Mouse (Mus musculus) left cerebral cortex, adult 8-10 months (tissue): ENCODE data around the gene Sqor. TPM values are rescaled to one million over a fixed set of nuclear protein-coding genes. Genes with fewer than 3 reads are reported as not detected.

Experiments used
- DNase-seq, 2 experiments: peaks; one replicate each; pipeline ENCODE4 v3.0.0; 2022; ENCODE audit warnings: low spot score in 2 of 2
- total RNA-seq, 4 experiments: library from RNA; stranded (reverse); gene quantifications; 2 replicates each; pipeline ENCODE4 v1.2.4; 2022

The Sqor gene
- 1 to 10 TPM; 5.3 to 7.8 (median 7.5) TPM for total RNA-seq

- peak; percentile 8 to 13 for DNase-seq
These were observed at the start of gene Sqor for GRCm38 (mm10) chr2:122765071-122765793. Sqor (plus strand) TSS chr2:122765237.

GRCm38 (mm10) chr2:122716301-122716842 is 48.7 kb upstream of the Sqor start:
- no peak for DNase-seq

GRCm38 (mm10) chr2:122719232-122719631 is 45.8 kb upstream of the Sqor start:
- no peak for DNase-seq

GRCm38 (mm10) chr2:122720564-122720963 is 44.5 kb upstream of the Sqor start:
- no peak for DNase-seq

GRCm38 (mm10) chr2:122725604-122726003 is 39.4 kb upstream of the Sqor start:
- no peak for DNase-seq

- DNase-seq = no peak
These were observed 33.6 kb upstream of the Sqor start for GRCm38 (mm10) chr2:122731456-122731855.

GRCm38 (mm10) chr2:122737894-122738830 is 26.9 kb upstream of the Sqor start, which contains the start of gene Bloc1s6:
Bloc1s6 (plus strand) TSS chr2:122738503.
- DNase-seq = peak; percentile 90

GRCm38 (mm10) chr2:122739023-122739422 is 26.0 kb upstream of the Sqor start:
- no peak for DNase-seq

GRCm38 (mm10) chr2:122746461-122746860 is 18.6 kb upstream of the Sqor start:
- DNase-seq = no peak

GRCm38 (mm10) chr2:122753739-122754343 is 11.2 kb upstream of the Sqor start:
- peak; percentile 10 to 73 for DNase-seq

GRCm38 (mm10) chr2:122759791-122760190 is 5.2 kb upstream of the Sqor start:
- no peak for DNase-seq

- no peak for DNase-seq
These were observed 2.0 kb upstream of the Sqor start for GRCm38 (mm10) chr2:122762991-122763390.

GRCm38 (mm10) chr2:122764526-122764925 is 511 bp upstream of the Sqor start:
- no peak for DNase-seq

- no peak for DNase-seq
These were observed 733 bp downstream of the Sqor start for GRCm38 (mm10) chr2:122765794-122766145.

GRCm38 (mm10) chr2:122771002-122771401 is 6.0 kb downstream of the Sqor start:
- no peak for DNase-seq

- no peak for DNase-seq
These were observed 7.9 kb downstream of the Sqor start for GRCm38 (mm10) chr2:122772899-122773298.

- no peak for DNase-seq
These were observed 10.5 kb downstream of the Sqor start for GRCm38 (mm10) chr2:122775491-122775890.

GRCm38 (mm10) chr2:122776823-122777222 is 11.8 kb downstream of the Sqor start:
- no peak for DNase-seq

GRCm38 (mm10) chr2:122779967-122780366 is 14.9 kb downstream of the Sqor start:
- no peak for DNase-seq

GRCm38 (mm10) chr2:122780447-122780846 is 15.4 kb downstream of the Sqor start:
- no peak for DNase-seq

GRCm38 (mm10) chr2:122781590-122782356 is 16.7 kb downstream of the Sqor start:
- no peak for DNase-seq
